Mouse (Mus musculus): ENCODE data around the gene Pomgnt2.

DNA sequence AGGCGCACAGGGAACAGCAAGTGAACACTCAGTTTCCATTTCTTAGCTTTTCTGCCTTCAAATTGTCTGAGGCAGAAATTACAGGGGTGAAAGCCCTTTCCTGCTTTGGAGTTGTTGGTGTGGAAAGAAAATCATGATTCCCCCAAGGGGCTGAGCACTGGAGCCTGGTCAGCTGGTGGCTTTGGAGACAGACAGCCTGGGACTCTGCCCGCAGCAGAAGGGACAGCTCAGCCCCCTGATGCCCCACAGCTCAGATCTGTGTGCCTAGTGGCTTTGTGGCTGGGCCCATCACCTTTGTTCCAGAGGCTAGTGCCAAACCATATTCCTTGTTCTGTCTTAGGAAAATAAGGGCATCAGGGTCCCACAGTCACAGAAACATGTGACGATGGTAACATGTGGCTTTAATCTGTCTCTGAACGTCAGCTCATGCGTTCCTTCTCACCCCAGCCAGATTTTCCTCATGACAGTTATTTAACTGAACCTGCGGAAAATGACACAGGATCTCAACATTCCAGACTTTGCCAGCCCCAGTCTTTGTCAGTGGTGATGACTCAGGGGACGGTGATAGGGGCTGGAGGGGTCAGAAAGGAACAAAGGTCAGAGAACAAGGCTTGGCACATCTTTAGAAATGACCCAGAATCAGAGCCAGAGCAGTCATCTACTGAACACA lies 36.8 kb downstream of the Pomgnt2 start:
- no peak for TF ChIP-seq CTCF (IDR thresholded peaks at IDR 0.05; ENCODE audit: borderline replicate concordance, extremely low read depth, insufficient read depth, insufficient read length)
- no peak for TF ChIP-seq POLR2A (IDR thresholded peaks at IDR 0.05; ENCODE audit: borderline replicate concordance, extremely low read depth, insufficient read depth, insufficient read length, poor library complexity, severe bottlenecking)

Data from brain, embryonic 14.5 days (tissue).